Mouse (Mus musculus) monocyte, adult 5-6 weeks (primary cell): ENCODE data around the gene Tex9. TPM values are rescaled to one million over a fixed set of nuclear protein-coding genes. Genes with fewer than 3 reads are reported as not detected.

ENCODE experiments used
- ATAC-seq: fragments of 153-309, 156-312 bp; replicated peaks from 2 replicates; pipeline ENCODE4 v1.8.0; 2017; ENCODE audit warnings: mild to moderate bottlenecking; ENCODE audit not compliant: low TSS enrichment, insufficient number of reproducible peaks, severe bottlenecking, poor library complexity, low FRiP score
- total RNA-seq: library from RNA; stranded (forward); fragments of 200-1000, 200-491, 200-594 nt; gene quantifications from 3 replicates; pipeline ENCODE4 v1.2.3, GENCODE M21; 2017

The Tex9 gene
- total RNA-seq, 1 experiment from 2014 or later, result 11.2 TPM

DNA sequence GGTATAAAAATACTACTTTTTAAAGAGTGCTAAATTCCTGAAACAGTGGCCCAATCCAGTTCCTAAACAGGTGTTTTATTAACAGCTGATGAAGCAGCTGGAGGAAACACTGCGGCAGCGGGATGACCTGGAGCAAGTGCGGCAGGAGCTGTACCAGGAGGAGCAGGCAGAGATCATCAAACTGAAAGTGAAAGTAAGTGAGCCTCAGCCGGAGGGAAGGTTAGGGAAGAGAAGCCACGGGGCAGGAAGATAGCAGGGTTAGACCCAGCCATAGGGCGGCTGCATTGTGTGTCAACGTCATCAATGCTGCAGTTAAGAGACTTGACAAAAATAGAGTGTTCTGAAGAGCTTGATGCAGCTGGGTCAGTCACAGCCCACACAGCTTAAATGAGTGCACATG lies 42.6 kb downstream of the Tex9 start:
- peak; percentile 88 for ATAC-seq

- peak; percentile 44 for ATAC-seq
Observed at GRCm38 (mm10) chr9:72448026-72448425, 44.0 kb downstream of the Tex9 start.

DNA sequence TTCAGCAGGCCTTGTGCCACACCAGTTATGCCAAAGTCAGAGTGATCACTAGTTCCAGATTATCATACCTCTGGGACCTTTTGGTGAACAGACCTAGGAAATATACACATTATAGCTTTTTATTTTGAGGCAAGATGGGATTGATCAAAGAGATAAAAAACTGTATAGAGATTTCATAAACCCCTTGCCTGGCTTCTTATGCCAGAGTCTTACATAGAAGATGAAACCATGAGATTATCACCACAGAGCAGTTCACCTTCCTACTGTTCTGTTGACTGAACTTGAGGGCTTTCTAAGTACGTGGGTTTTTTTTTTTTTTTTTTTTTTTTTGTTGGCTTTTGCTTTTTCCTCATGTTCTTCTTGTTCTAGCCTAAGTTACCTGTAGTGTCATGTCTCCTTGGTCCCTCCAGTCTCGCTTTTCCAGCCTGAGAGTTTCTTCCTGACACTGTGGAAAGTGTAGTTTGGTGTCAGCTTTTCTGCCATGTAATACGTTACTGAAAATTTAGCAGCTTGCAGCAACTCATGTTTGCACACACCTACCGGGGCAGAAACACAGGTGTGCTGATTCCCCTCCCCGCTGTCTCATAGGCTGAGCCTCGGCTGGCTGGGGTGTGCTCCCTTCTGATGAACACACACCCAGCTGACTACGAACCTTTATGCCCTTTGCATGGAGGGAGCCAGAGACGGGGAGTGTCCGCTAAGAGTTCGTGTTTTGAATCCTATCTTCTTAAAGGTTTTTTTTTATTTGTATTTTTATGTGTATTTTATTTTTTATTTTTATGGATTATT lies 49.9 kb downstream of the Tex9 start:
- no peak for ATAC-seq

DNA sequence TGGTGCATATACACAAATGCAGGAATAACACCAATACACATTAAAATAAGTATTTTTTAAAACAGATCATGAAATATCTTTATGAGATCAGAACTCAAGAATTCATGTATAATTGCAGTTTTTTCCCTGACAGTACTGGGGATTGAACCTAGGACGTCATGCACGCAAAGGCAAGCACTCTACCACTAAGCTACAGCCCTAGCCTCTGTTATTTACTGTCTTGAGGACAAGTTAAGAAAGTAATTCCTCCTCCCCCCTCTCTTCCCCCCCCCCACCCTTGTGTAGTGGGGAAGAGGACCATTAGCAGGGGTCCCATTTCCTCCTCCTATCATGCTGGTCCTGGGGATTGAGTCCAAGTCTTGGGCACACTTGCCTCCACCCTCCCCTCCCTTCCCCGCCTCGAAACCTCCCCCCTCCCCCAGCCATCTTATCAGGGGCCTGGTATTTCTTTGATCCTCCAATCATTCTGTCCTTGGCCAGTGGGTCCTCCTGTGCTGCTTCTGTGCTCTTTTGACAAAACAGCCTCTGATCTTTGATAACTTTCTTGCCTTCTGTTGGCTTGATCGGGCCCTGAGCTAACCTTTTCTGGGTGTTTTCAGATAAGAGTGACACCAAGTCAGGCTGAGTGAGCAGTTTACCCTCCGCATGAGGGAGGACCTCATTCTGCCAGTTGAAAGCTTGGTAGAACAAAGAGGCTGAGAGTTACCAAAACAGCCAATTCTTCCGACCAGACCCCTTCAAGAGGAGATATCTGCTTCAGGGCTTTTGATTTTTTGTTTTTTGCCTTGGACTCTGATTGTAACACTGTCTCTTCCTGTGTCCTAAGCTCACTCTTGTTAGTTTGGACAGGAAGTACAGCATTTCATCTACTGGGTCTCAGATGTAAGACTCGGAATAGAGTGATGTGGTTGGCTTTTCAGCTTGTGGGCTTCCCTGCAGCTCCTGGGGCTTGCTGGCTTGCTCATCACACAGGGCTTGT lies 50.8 kb downstream of the Tex9 start:
- no peak for ATAC-seq

DNA sequence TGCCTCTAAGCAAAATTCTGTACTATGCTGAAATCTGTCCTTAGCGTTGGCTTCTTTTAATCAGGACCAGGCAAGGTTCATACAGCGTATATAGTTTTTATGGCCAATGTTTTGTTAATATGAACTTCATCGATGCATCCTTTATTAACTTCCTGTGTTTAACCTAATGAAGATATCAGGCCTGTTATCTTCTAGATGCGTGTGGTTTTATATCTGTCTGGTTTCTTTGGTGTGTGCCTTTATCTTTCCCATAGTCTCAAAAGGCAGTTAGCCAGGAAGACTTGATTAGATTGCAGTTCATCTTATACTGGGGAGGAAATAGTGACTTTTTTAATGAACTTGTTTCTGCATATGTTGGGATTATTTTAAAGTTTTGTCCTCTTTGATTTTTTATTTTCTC lies 51.7 kb downstream of the Tex9 start:
- no peak for ATAC-seq

DNA sequence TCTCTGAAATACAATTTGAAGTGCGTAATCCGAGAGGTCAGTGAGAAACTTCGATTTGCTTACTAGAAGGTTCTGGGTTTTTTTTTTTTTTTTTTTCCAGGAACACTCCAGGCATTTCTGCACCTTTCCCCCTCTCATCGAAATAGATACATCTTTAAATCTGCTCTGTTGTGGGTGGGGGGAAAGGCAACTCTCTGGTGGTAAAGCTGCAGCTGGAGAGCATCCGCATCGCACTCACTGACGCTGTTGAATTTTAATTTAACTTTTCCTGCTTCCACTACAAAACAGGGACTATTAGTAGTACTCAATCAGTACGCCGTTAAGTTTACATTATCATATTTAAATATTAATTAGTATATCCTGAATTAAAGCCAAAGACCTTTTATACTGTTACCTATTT lies 53.3 kb downstream of the Tex9 start:
- ATAC-seq, result no peak

DNA sequence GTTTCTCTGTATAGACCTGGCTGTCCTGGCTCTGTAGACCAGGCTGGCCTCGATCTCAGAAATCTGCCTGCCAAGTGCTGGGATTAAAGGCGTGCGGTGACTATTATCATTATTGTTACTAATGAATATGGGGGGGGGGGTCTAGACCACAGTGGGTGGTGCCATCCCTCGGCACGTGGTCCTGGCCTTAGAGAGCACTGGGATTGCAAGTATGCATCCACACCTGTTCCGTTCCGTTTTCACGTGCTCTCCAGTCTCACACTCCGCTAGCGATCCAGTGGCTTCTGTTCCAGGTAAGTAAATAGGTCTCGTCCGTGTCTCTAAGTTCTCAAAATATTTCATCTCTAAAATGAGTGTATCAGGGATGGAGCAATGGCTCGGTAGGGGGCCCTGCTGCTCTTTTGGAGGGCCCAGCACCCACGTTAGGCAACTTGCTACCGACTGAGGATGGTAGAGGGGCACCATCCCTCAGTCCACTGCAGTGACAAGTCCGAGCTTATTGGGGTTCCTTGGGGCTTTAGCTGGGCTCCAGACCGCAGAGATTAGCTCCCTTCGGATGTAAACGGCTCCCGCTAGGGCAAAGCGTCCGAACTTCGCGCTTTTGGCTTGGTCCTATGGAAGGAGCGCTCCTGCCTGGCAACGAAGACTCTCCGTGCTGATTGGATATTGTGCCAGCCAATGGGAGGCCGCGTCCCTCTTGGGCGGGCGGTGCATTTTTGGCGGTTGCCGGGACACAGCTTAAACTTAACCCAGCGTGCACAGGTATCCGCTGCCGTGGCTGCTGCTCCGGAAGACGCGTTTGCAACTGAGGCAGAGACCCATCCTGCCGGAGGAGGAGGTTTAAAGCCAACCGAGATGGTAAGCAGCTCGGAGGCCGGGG lies 54.0 kb downstream of the Tex9 start, which contains the start of gene Mns1:
Gene Mns1 (plus strand): TSS at position 190 of the 880 bp plus-strand sequence.
- ATAC-seq, result peak; percentile 100

- ATAC-seq, result no peak
Observed at GRCm38 (mm10) chr9:72434876-72435275, 57.1 kb downstream of the Tex9 start.

DNA sequence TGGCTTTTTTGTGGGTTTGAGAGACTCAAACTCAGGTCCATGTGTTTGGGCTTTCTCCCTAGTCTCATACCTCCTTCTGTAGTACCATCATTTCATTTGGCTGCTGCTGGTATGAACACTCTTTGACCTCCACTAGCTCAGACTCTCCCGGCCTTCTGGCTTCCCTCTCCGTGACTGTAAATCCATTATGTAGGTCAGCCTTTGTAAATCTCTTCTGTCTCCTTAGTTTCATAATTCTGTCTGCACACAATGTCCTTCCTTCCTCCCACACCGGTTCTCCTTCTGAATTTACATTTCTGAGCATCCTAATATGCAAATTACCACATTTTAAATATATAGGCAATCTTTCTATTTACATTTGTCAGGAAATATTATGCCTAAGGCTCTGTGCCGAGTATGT lies 64.2 kb downstream of the Tex9 start:
- ATAC-seq, result no peak

DNA sequence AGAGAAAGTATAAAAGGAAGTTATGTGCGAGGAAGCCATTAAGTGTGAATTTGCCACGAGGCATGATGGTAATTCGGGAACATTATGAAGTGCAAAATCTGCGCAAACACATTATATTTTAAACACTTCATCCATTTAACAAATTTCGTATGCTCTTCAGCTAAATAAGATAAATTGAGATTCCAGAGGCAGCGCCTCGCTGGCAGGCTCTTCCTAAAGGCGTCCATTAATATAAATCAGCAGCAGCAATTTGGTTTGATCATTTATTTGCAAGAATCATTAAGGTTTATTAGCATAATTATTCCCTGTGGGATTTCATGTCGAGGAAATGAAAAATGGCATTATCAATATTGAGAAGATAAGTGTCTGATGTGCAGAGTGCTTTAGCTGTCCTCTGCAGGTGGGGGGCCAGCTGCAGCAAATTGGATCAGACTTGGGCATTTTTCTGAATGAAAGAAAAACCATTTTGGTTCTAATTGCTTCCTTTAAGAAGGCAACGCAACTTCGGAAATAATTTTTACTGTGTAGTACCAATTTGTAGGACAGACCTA lies 66.6 kb downstream of the Tex9 start:
- ATAC-seq, result no peak

DNA sequence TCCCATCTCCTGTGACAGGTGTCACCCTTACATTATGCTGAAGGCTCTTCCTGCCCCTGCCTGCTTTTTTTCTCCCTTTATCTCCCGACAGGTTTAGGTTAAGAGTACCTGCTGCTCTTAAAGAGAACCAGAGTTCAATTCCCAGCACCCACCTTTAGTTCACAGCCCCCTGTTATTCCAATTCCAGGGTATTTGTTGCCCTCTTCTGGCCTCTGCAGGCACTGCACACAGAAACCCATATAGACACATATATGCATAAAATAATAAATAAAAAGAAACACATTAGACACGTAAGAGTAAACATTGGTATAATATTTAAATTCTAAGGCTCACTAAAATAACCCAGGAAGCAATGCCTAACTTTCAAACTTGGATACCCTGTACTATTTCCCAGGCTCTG lies 69.3 kb downstream of the Tex9 start:
- no peak for ATAC-seq

GRCm38 (mm10) chr9:72422284-72422683 lies 69.7 kb downstream of the Tex9 start:
- ATAC-seq, result no peak

DNA sequence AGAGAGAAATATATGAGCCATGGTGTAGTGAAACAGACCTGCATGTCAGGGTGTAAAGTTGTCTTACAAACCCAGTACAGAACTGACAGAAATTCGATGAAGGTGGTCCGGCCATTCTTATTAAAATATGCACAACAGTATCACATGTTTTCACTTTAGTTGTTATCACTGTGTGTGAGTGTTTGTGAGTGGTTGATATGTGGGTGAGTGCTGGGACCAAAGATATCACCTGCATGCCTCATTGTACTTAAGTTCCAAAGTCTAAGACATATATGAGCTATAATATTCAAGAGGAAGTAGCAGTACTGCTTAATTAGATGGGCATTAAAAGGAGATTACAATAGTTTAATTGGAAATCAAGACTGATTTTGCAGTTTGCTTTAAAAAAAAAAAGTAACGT lies 71.5 kb downstream of the Tex9 start:
- no peak for ATAC-seq

DNA sequence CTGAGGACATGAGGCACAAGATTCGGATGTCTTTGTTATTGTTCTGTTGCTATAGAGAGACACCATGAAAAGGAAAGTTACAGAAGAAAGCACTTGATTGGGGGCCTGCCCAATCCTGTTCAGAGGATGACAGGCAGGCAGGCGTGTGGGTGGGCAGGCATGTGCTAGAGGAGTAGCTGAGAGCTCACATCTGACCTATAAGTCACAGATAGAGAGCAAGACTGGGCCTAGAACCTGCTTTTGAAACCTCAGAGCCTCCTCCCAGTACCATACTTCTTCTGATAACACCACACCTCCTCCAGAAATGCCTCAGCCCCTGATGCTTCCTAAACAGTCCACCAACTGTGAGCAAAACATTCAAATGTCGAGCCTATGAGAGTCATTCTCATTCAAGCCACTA lies 73.6 kb downstream of the Tex9 start:
- no peak for ATAC-seq

DNA sequence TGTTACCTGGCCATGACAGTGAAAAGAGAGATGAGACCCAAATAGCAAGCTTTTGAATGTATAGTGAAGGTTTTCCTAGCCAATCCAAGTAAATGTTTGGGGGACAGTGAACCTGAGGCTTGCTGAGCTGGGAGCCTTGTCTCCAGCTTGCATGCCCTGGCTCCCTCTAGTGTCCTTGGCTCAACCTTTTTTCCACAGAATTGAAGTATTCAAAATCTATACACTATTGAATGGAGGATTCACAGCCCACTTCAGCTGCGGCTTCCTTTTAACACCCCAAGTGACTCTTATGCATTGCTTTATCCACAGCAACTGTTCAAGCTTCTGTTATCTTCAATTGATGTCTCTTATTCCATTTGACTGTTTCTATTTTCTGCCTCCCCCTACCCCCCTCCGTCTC lies 80.3 kb downstream of the Tex9 start:
- no peak for ATAC-seq

DNA sequence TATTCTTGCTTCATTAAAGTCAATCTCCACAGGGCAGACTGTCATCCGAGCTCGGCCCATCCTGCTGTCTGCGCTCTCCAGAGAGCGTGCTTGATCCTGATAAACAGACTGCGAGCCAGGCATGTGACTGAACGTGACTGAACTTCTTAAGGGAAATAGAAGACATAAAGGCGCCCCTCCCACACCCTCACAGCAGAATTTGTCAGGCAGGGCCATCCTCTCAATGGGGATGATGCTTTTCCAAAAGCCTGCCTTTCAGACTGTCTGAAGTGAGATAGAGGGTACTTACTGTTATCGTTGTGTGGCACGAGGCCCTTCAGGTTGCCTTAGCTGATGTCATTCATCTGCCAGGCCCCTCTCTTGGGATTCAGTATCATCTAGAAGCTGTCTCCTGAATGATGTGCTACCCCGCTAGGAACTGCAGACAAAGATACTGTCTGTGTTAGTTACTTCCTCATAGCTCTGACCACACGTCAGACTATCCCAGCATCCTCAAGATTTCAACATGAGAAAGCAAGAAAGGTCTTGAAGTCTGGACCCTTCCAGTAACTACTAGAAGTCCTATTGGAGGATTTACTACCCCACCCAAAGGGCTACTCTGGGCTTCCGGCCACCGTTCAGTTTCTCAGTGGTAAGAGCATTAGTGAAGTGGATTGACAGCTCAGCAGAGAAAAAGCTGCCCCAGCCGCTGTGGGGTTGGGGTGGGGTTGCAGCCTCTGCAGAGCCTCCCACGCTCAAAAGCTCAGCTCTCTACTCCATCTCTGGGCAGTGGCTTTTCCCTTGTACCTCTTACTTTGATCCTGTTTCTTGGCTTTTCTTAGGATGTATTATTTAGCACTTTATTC lies 82.4 kb downstream of the Tex9 start:
- ATAC-seq, result no peak

DNA sequence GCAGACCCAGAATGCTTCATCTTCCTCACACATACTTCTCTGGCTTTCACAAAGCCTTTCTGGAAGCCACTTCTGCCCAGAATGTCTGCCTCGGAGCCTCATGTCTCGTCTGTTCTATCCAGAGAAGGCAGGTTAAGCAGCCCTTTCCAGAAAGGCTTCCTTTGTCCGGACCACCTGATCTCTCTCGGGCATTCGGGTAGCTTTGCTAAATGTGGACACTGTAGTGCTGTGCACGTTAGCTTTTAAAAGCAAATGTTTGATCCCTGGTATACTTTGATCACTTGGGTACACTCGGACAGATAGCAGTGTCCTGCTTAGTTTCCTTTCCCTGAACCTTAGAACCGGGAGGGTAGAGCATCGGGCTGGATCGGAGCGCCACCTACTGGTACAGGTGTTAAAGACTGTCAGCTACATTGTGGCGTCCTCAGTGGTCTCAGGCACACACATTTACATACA lies 83.9 kb downstream of the Tex9 start:
- peak; percentile 72 for ATAC-seq
